Mouse (Mus musculus): ENCODE results near the gene Esm1. TPM values are rescaled to one million over a fixed set of nuclear protein-coding genes. Genes with fewer than 3 reads are reported as not detected.

Gene Esm1
- polyA plus RNA-seq, 1 experiment from 2014 or later = 1.0 TPM

DNA sequence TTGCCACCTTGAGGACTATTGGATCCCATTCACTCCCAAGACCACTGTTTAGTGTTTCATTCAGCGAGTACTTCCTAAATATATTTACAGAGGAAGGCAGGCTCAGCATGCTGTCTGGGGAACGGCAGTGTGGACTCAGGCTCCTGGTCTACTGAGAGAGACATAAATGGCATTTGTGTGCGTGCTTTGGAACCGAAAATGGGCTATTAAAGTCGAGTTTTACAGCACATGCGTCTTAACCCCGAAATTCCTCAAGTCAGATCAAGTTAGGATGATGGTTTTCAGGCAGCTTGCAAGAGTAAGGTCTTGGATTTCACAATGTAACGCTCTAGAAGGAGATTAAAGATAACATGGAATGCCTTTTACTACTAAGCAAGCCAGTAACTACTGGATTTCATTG lies 8.7 kb upstream of the Esm1 start:
- no peak for ATAC-seq (ENCODE audit: insufficient number of reproducible peaks, low FRiP score)
- H3K27me3 ChIP-seq (replicated peaks) = no peaks in the 10 kb centered on the region
- H3K9ac ChIP-seq = no peak overlapping the region
- H3K4me1 ChIP-seq (replicated peaks) = peaks cover 11% of the 10 kb centered on the region; the same call in 1 of the 2 replicates
- H3K4me2 ChIP-seq = no peak overlapping the region
- no peaks in the 10 kb centered on the region for H3K36me3 ChIP-seq
- H3K4me3 ChIP-seq = no peak overlapping the region
- H3K27ac ChIP-seq (ENCODE audit: poor library complexity, severe bottlenecking) = no peak overlapping the region
- H3K9me3 ChIP-seq (replicated peaks) = no peaks in the 10 kb centered on the region
- 58% methylated on average over 8 of the region's 8 CpGs for WGBS

DNA sequence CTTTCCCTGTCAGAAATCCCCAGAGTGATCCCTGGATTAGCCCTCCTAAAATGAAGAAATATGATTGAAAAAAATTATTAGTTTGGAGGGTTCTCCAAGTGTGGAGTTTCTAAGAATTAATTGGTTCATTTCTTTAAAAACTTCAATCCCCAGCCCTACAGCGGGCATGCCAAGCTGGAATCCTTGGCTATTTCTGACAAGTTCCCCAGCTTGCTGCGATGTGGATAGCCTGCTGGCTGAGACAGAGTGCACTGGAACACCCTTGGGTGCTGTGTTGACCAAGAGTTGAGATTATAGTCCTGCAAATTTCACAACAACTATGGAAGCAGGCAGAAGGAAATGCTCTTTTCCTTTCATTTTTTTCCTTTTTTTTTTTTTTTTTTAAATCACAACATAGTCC lies 7.8 kb upstream of the Esm1 start:
- Histone ChIP-seq H3K4me2 (no peak overlapping the region), H3K9ac (no peak overlapping the region), H3K9me3 (replicated peaks) (no peaks in the 10 kb centered on the region), H3K27me3 (replicated peaks) (no peaks in the 10 kb centered on the region), H3K4me1 (replicated peaks) (peaks cover 11% of the 10 kb centered on the region; the same call in 1 of the 2 replicates), H3K36me3 (no peaks in the 10 kb centered on the region), H3K4me3 (no peak overlapping the region), H3K27ac (ENCODE audit: poor library complexity, severe bottlenecking) (no peak overlapping the region)
- WGBS = 83% methylated on average over 2 of the region's 2 CpGs
- no peak for ATAC-seq (ENCODE audit: insufficient number of reproducible peaks, low FRiP score)

GRCm38 (mm10) chr13:113202184-113202583 lies 7.3 kb upstream of the Esm1 start:
- H3K9me3 ChIP-seq (replicated peaks) = no peaks in the 10 kb centered on the region
- ATAC-seq (ENCODE audit: insufficient number of reproducible peaks, low FRiP score) = no peak
- 54% methylated on average over 4 of the region's 4 CpGs for WGBS

GRCm38 (mm10) chr13:113203146-113203545 lies 6.3 kb upstream of the Esm1 start:
- WGBS = 36% methylated on average over 5 of the region's 5 CpGs
- H3K4me1 ChIP-seq (replicated peaks) = peaks cover 11% of the 10 kb centered on the region; the same call in 1 of the 2 replicates
- H3K9me3 ChIP-seq (replicated peaks) = no peaks in the 10 kb centered on the region
- no peak overlapping the region for H3K9ac ChIP-seq
- no peaks in the 10 kb centered on the region for H3K36me3 ChIP-seq
- no peak overlapping the region for H3K4me2 ChIP-seq
- no peak overlapping the region for H3K27ac ChIP-seq (ENCODE audit: poor library complexity, severe bottlenecking)
- H3K27me3 ChIP-seq (replicated peaks) = no peaks in the 10 kb centered on the region
- no peak overlapping the region for H3K4me3 ChIP-seq
- no peak for ATAC-seq (ENCODE audit: insufficient number of reproducible peaks, low FRiP score)

More at GRCm38 (mm10) chr13:113202184-113202583, 7.3 kb upstream of the Esm1 start:
- no peak overlapping the region for H3K27ac ChIP-seq (ENCODE audit: poor library complexity, severe bottlenecking)
- H3K36me3 ChIP-seq = no peaks in the 10 kb centered on the region
- no peak overlapping the region for H3K4me2 ChIP-seq
- H3K9ac ChIP-seq = no peak overlapping the region
- no peaks in the 10 kb centered on the region for H3K27me3 ChIP-seq (replicated peaks)
- H3K4me3 ChIP-seq = no peak overlapping the region
- H3K4me1 ChIP-seq (replicated peaks) = peaks cover 11% of the 10 kb centered on the region; the same call in 1 of the 2 replicates

DNA sequence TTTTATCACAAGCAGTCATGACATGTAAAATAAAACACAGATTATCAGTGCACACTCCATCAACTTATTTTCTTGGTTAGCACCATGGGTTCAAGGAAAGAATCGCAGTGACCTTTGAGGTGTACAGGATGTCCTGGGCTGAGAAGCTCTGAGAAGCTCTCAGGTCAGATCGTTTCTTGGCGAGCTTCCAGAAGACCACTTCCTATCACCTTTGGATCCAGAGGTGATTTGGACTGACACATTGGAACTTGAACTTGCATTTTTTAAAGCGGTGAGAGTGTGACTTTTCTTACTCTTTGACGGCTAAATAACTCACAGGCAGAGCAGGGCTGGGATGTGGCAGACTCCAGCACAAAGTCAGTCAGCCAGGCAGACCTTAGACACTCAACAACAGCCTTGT lies 4.1 kb upstream of the Esm1 start:
- H3K9me3 ChIP-seq (replicated peaks) = no peaks in the 10 kb centered on the region
- H3K27me3 ChIP-seq (replicated peaks) = no peaks in the 10 kb centered on the region
- no peak overlapping the region for H3K4me2 ChIP-seq
- H3K36me3 ChIP-seq = no peaks in the 10 kb centered on the region
- H3K4me1 ChIP-seq (replicated peaks) = peaks cover 26% of the 10 kb centered on the region
- WGBS = 74% methylated on average over 5 of the region's 5 CpGs
- H3K9ac ChIP-seq = no peak overlapping the region
- no peak for ATAC-seq (ENCODE audit: insufficient number of reproducible peaks, low FRiP score)
- no peak overlapping the region for H3K27ac ChIP-seq (ENCODE audit: poor library complexity, severe bottlenecking)
- H3K4me3 ChIP-seq = no peak overlapping the region

DNA sequence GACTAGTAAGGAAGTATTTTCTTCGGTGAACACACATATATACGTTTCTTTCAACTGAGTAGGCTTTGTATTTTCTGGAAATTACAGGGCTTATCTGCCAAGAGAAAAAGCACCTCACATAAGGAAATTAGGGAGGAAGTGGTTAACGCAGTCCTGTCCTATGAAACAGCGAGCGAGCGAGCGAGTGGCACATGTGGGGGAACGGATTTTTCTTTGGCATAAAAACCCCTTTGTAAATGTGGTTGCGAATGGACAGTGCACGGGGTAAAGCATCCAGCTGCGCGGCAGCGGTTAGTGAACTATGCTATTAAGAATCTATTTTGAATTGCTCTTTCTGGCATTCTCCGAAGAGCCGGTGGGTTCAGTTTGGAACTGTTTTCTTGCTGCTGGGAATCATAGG lies 1.9 kb downstream of the Esm1 start:
- 73% methylated on average over 15 of the region's 15 CpGs for WGBS
- H3K4me2 ChIP-seq = no peak overlapping the region
- no peak for ATAC-seq (ENCODE audit: insufficient number of reproducible peaks, low FRiP score)

GRCm38 (mm10) chr13:113212401-113212800 lies 2.9 kb downstream of the Esm1 start:
- no peak overlapping the region for H3K9ac ChIP-seq
- WGBS = 42% methylated on average over 3 of the region's 3 CpGs

More for the DNA sequence above, 1.9 kb downstream of the Esm1 start:
- H3K4me1 ChIP-seq (replicated peaks) = peaks cover 19% of the 10 kb centered on the region
- no peak overlapping the region for H3K4me3 ChIP-seq
- H3K9ac ChIP-seq = no peak overlapping the region
- H3K27ac ChIP-seq (ENCODE audit: poor library complexity, severe bottlenecking) = no peak overlapping the region
- no peaks in the 10 kb centered on the region for H3K9me3 ChIP-seq (replicated peaks)
- H3K36me3 ChIP-seq = no peaks in the 10 kb centered on the region
- H3K27me3 ChIP-seq (replicated peaks) = peaks cover 11% of the 10 kb centered on the region; the same call in 1 of the 2 replicates

GRCm38 (mm10) chr13:113213865-113214264 lies 4.4 kb downstream of the Esm1 start:
- Histone ChIP-seq H3K27ac (ENCODE audit: poor library complexity, severe bottlenecking) (no peak overlapping the region), H3K36me3 (no peaks in the 10 kb centered on the region), H3K4me3 (no peak overlapping the region), H3K4me2 (no peak overlapping the region), H3K27me3 (replicated peaks) (peaks cover 11% of the 10 kb centered on the region; the same call in 1 of the 2 replicates), H3K9me3 (replicated peaks) (no peaks in the 10 kb centered on the region), H3K9ac (no peak overlapping the region), H3K4me1 (replicated peaks) (peaks cover 14% of the 10 kb centered on the region)
- WGBS = 94% methylated on average over 3 of the region's 3 CpGs
- ATAC-seq (ENCODE audit: insufficient number of reproducible peaks, low FRiP score) = no peak

More at GRCm38 (mm10) chr13:113212401-113212800, 2.9 kb downstream of the Esm1 start:
- no peaks in the 10 kb centered on the region for H3K36me3 ChIP-seq
- no peak overlapping the region for H3K4me2 ChIP-seq
- no peak overlapping the region for H3K4me3 ChIP-seq
- H3K4me1 ChIP-seq (replicated peaks) = peaks cover 19% of the 10 kb centered on the region
- peaks cover 11% of the 10 kb centered on the region; the same call in 1 of the 2 replicates for H3K27me3 ChIP-seq (replicated peaks)
- H3K27ac ChIP-seq (ENCODE audit: poor library complexity, severe bottlenecking) = no peak overlapping the region
- no peaks in the 10 kb centered on the region for H3K9me3 ChIP-seq (replicated peaks)
- no peak for ATAC-seq (ENCODE audit: insufficient number of reproducible peaks, low FRiP score)

DNA sequence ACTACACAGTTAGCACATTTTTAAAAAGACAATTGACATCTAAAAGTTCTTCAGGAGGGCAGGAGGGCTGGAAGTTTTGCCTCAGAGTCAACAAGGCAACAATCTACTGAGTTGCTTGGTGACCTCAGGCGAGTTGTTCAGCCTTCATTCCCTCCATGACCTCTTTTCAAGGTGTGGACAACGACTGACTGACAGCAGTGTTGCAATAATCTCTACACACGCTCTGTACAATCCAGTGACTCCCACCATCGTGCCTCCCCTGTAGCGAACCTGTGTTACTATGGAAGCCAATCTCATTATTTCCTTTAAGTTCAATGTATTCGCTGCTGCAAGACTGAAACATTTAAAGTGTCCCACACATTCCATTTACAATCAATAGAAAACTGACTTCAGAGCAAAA lies 12.4 kb downstream of the Esm1 start:
- Histone ChIP-seq H3K4me2 (no peak overlapping the region), H3K4me3 (no peak overlapping the region), H3K27ac (ENCODE audit: poor library complexity, severe bottlenecking) (peak overlapping the region; percentile 40; the same call in 1 of the 2 replicates), H3K9me3 (replicated peaks) (no peaks in the 10 kb centered on the region), H3K36me3 (no peaks in the 10 kb centered on the region), H3K27me3 (replicated peaks) (no peaks in the 10 kb centered on the region), H3K4me1 (replicated peaks) (peaks cover 7% of the 10 kb centered on the region), H3K9ac (no peak overlapping the region)
- ATAC-seq (ENCODE audit: insufficient number of reproducible peaks, low FRiP score) = no peak
- WGBS = 38% methylated on average over 6 of the region's 6 CpGs

DNA sequence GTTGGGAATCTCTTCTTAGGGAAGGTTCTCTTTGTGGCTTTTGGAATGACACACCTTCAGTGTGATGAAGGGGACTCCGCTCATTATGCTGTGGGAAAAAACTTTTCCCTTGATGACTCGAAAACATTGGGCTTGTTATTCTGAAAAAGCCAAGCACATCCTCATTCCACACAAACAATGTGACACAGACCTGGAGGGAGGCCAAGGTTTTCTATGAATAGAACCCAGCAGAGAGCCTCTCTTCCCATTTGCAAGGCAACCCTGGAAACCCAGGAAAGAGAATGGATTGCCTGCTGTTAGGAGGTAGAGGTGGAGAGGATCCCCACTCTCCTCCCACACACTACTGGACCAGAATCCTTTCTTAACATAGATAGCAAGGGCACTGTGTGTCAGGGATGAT lies 14.6 kb downstream of the Esm1 start:
- Histone ChIP-seq H3K27me3 (replicated peaks) (no peaks in the 10 kb centered on the region), H3K4me2 (peak overlapping the region; percentile 58), H3K9me3 (replicated peaks) (no peaks in the 10 kb centered on the region), H3K9ac (no peak overlapping the region), H3K4me1 (replicated peaks) (peaks cover 7% of the 10 kb centered on the region), H3K36me3 (no peaks in the 10 kb centered on the region), H3K27ac (ENCODE audit: poor library complexity, severe bottlenecking) (peak overlapping the region; percentile 85), H3K4me3 (peak overlapping the region; percentile 32)
- WGBS = 20% methylated on average over 2 of the region's 2 CpGs
- ATAC-seq (ENCODE audit: insufficient number of reproducible peaks, low FRiP score) = peak; percentile 71

GRCm38 (mm10) chr13:113225811-113226210 lies 16.4 kb downstream of the Esm1 start, which contains the start of gene Gzmk:
Gene Gzmk (minus strand): TSS chr13:113225908.
- Histone ChIP-seq H3K4me2 (no peak within 1 kb of the TSS), H3K27ac (ENCODE audit: poor library complexity, severe bottlenecking) (no peak within 1 kb of the TSS), H3K9me3 (replicated peaks) (no peaks in the 10 kb centered on the region), H3K36me3 (no peaks in the 10 kb centered on the region), H3K4me1 (replicated peaks) (peaks cover 7% of the 10 kb centered on the region), H3K9ac (no peak within 1 kb of the TSS), H3K27me3 (replicated peaks) (no peaks in the 10 kb centered on the region), H3K4me3 (no peak within 1 kb of the TSS)
- ATAC-seq (ENCODE audit: insufficient number of reproducible peaks, low FRiP score) = 0 out of 2 replicates have a peak, but pooled peaks have one; percentile 45
- 59% methylated on average over 7 of the region's 7 CpGs for WGBS

- H3K9ac ChIP-seq = no peak overlapping the region
- no peak overlapping the region for H3K4me2 ChIP-seq
- no peaks in the 10 kb centered on the region for H3K36me3 ChIP-seq
- H3K9me3 ChIP-seq (replicated peaks) = no peaks in the 10 kb centered on the region
- no peak overlapping the region for H3K4me3 ChIP-seq
- peaks cover 7% of the 10 kb centered on the region for H3K4me1 ChIP-seq (replicated peaks)
- no peak for ATAC-seq (ENCODE audit: insufficient number of reproducible peaks, low FRiP score)
- no peaks in the 10 kb centered on the region for H3K27me3 ChIP-seq (replicated peaks)
- WGBS = 71% methylated on average over 4 of the region's 4 CpGs
- no peak overlapping the region for H3K27ac ChIP-seq (ENCODE audit: poor library complexity, severe bottlenecking)
These were observed 17.6 kb downstream of the Esm1 start for GRCm38 (mm10) chr13:113227076-113227475.

Measured in heart, embryonic 12.5 days (tissue).